In genomic region chr2:119147775-119148174, GRCm38 (mm10) we compare ENCODE assay signal across 37 mouse cellular contexts. TPM values are rescaled to one million over a fixed set of nuclear protein-coding genes. Genes with fewer than 3 reads are reported as not detected.
A peak's percentile ranks its signal among the peaks of the same experiment; 100 is the strongest.
DNase-seq lines count a peak whose midpoint lies in the region; ATAC-seq and TF ChIP-seq lines count a peak whose summit lies in the region.
"Had no signal": no experiment of that assay in that cellular context is flagged by ENCODE, and none has a peak within 500 bp of the region (broad histone marks: within the 10 kb centered on the region; RNA-seq: fewer than 3 reads in every experiment).

No protein-coding gene starts in this region.

- TF ChIP-seq CTCF in left cerebral cortex, adult 2 months (IDR thresholded peaks at IDR 0.05), result no peak

- no peak overlapping the region for H3K4me2 ChIP-seq in kidney, embryonic 14.5 days (replicated peaks; ENCODE audit: low read depth, low read length)
- H3K4me2 ChIP-seq: embryonic facial prominence, embryonic 15.5 days; forebrain, embryonic 12.5 days; heart, embryonic 15.5 days; hindbrain, embryonic 12.5 days; intestine, embryonic 15.5 days; limb, embryonic 12.5 days; liver, embryonic 15.5 days; lung, embryonic 14.5 days; midbrain, embryonic 11.5 days had no signal

- no peak for ATAC-seq in kidney, embryonic 14.5 days (ENCODE audit: low FRiP score, low TSS enrichment)
- ATAC-seq: CD4-positive, CD25-positive, alpha-beta regulatory T cell, adult 4 months; forebrain, postnatal 0 days; hindbrain, postnatal 0 days; intestine, embryonic 15.5 days; midbrain, embryonic 16.5 days had no signal

- 80% methylated on average over 8 of the region's 8 CpGs for whole genome bisulfite sequencing in kidney, embryonic 14.5 days

- intact Hi-C loops in left cerebral cortex, adult 2 months (cut with DNase I), result no loop called here

- H3K36me3 ChIP-seq in kidney, embryonic 14.5 days (ENCODE audit: control insufficient read depth, insufficient read depth, low read length), result peaks cover 76% of the 10 kb centered on the region

- no peaks in the 10 kb centered on the region for H3K4me1 ChIP-seq in kidney, embryonic 14.5 days (ENCODE audit: control insufficient read depth, insufficient read depth, low read length)
- H3K4me1 ChIP-seq: embryonic facial prominence, embryonic 10.5 days; embryonic facial prominence, embryonic 15.5 days; forebrain, embryonic 12.5 days; heart, embryonic 15.5 days; hindbrain, embryonic 12.5 days; intestine, embryonic 15.5 days; limb, embryonic 12.5 days had no signal

- H3K9me3 ChIP-seq in kidney, embryonic 14.5 days (ENCODE audit: control insufficient read depth, low read length), result no peaks in the 10 kb centered on the region
- H3K9me3 ChIP-seq: embryonic facial prominence, embryonic 15.5 days; forebrain, embryonic 12.5 days; heart, embryonic 10.5 days; heart, embryonic 15.5 days; intestine, embryonic 15.5 days had no signal

- H3K4me3 ChIP-seq in kidney, embryonic 14.5 days (ENCODE audit: low read length), result no peak overlapping the region; the same call in 1 of the 2 replicates
- no peak overlapping the region for H3K4me3 ChIP-seq in left cerebral cortex, adult 2 months
- H3K4me3 ChIP-seq: embryonic facial prominence, embryonic 10.5 days; embryonic facial prominence, embryonic 15.5 days; forebrain, embryonic 12.5 days; heart, embryonic 10.5 days; heart, embryonic 15.5 days; hindbrain, embryonic 12.5 days; intestine, embryonic 15.5 days; limb, embryonic 12.5 days; liver, embryonic 15.5 days had no signal

- no peak overlapping the region for H3K9ac ChIP-seq in kidney, embryonic 14.5 days (ENCODE audit: low read depth, low read length)
- H3K9ac ChIP-seq: embryonic facial prominence, embryonic 15.5 days; forebrain, embryonic 12.5 days; forebrain, postnatal 0 days; heart, embryonic 15.5 days; hindbrain, embryonic 12.5 days; intestine, embryonic 15.5 days; limb, embryonic 12.5 days; liver, embryonic 15.5 days; lung, embryonic 14.5 days had no signal

- H3K27me3 ChIP-seq in kidney, embryonic 14.5 days (ENCODE audit: control insufficient read depth, insufficient read depth, low read length), result no peaks in the 10 kb centered on the region
- H3K27me3 ChIP-seq: embryonic facial prominence, embryonic 15.5 days; forebrain, embryonic 12.5 days; heart, embryonic 15.5 days; hindbrain, embryonic 12.5 days; intestine, embryonic 15.5 days; limb, embryonic 12.5 days; liver, embryonic 15.5 days had no signal

- H3K27ac ChIP-seq in kidney, embryonic 14.5 days (ENCODE audit: low read depth, low read length), result 0 out of 2 replicates have a peak overlapping the region, but pooled peaks have one; percentile 30
- H3K27ac ChIP-seq in left cerebral cortex, adult 2 months, result peak overlapping the region; percentile 24; the same call in 1 of the 2 replicates
- H3K27ac ChIP-seq: embryonic facial prominence, embryonic 10.5 days; embryonic facial prominence, embryonic 15.5 days; forebrain, embryonic 12.5 days; heart, embryonic 10.5 days; heart, embryonic 15.5 days; hindbrain, embryonic 12.5 days; hindbrain, postnatal 0 days; intestine, embryonic 15.5 days; limb, embryonic 12.5 days; liver, embryonic 15.5 days; stomach, postnatal 0 days had no signal

- DNase-seq in kidney, postnatal 14 days, result no peak
- DNase-seq in right cerebral cortex, adult 18-20 months, result peak; percentile 66
- no peak for DNase-seq in right cerebral cortex, postnatal 14 days
- DNase-seq in left cerebral cortex, adult 2 months (ENCODE audit: extremely low spot score in 1 of 2, low spot score in 2 of 2), result no peak
- peak; percentile 32 to 61 for DNase-seq in right cerebral cortex, postnatal 36 days (ENCODE audit: low spot score in 2 of 2)
- no peak for DNase-seq in layer of hippocampus, postnatal 14 days (ENCODE audit: low spot score in 2 of 2)
- DNase-seq: adrenal gland, postnatal 36 days; cerebellum, adult 8-10 months; cerebellum, postnatal 25 days; forebrain, postnatal 0 days; gastrocnemius, postnatal 14 days; heart, postnatal 36 days; kidney, adult 8-10 months; kidney, postnatal 36 days; layer of hippocampus, postnatal 36 days; lung, embryonic 14.5 days; thymus, adult 2 months; thymus, postnatal 36 days had no signal

RNA-seq across cellular contexts. Expression of gene Rmdn3, which starts 9.1 kb away (rescaled TPM):
- 35.8 and 41.9 TPM in 2 replicates for polyA plus RNA-seq in kidney, embryonic 14.5 days (2014; fragmentation: Nextera tagmentation; extraction: Ambion mirVana)
- 10 to 100 TPM; 62.4 to 62.9 TPM for total RNA-seq in left cerebral cortex, adult 2 months (2021)
- total RNA-seq in layer of hippocampus, postnatal 14 days (2021), result 10 to 100 TPM; 46.5 to 55.6 TPM

RNA-seq across cellular contexts. Expression of gene Gchfr, which starts 19.8 kb away (rescaled TPM):
- polyA plus RNA-seq in kidney, embryonic 14.5 days (2014; fragmentation: Nextera tagmentation; extraction: Ambion mirVana), result 35.5 and 41.7 TPM in 2 replicates
- total RNA-seq in left cerebral cortex, adult 2 months (2021), result not detected
- total RNA-seq in layer of hippocampus, postnatal 14 days (2021), result not detected
- total RNA-seq: forebrain, postnatal 0 days; granulocyte monocyte progenitor cell, adult 5-6 weeks; layer of hippocampus, postnatal 36 days had no signal
- polyA plus RNA-seq: CD4-positive, CD25-positive, alpha-beta regulatory T cell, adult 4 months had no signal

RNA-seq across cellular contexts. Expression of gene Gm14137, which starts 26.5 kb away (rescaled TPM):
- polyA plus RNA-seq in kidney, embryonic 14.5 days (2014; fragmentation: Nextera tagmentation; extraction: Ambion mirVana), result 0.31 and 0.43 TPM in 2 replicates
- total RNA-seq in left cerebral cortex, adult 2 months (2021), result not detected
- total RNA-seq in layer of hippocampus, postnatal 14 days (2021), result not detected
- total RNA-seq: forebrain, postnatal 0 days; granulocyte monocyte progenitor cell, adult 5-6 weeks; heart, postnatal 36 days; hindbrain, postnatal 0 days; layer of hippocampus, adult 8-10 months; layer of hippocampus, postnatal 36 days; liver, adult 2 months; megakaryocyte progenitor cell, adult 5-6 weeks had no signal
- polyA plus RNA-seq: liver, adult 2 months had no signal

RNA-seq across cellular contexts. Expression of gene Rad51, which starts 35.2 kb away (rescaled TPM):
- 40.0 and 51.9 TPM in 2 replicates for polyA plus RNA-seq in kidney, embryonic 14.5 days (2014; fragmentation: Nextera tagmentation; extraction: Ambion mirVana)
- total RNA-seq in left cerebral cortex, adult 2 months (2021), result under 1 TPM; 0.82 to 0.97 TPM
- 1 to 10 TPM; 1.8 TPM for total RNA-seq in layer of hippocampus, postnatal 14 days (2021)

Comparison
In these comparisons a context has a peak if more than half of its experiments do, and no peak if none do; other contexts are left out.
1. DNase-seq: peak in right cerebral cortex, adult 18-20 months (single experiment) and right cerebral cortex, postnatal 36 days (2 of 2); none in kidney, postnatal 14 days (single experiment), right cerebral cortex, postnatal 14 days (single experiment), left cerebral cortex, adult 2 months (0 of 2) and layer of hippocampus, postnatal 14 days (0 of 2).